Mouse (Mus musculus) embryonic facial prominence, embryonic 12.5 days (tissue): ENCODE results near the gene Pfdn2. TPM values are rescaled to one million over a fixed set of nuclear protein-coding genes. Genes with fewer than 3 reads are reported as not detected.
A peak's percentile ranks its signal among the peaks of the same experiment; 100 is the strongest.

Experiments used
- ATAC-seq: fragments of 200-750 bp; cut with Nextera tagmentation; 2 replicates; pipeline ENCODE4 v1.8.0; 2017; ENCODE audit not compliant: insufficient number of reproducible peaks, insufficient read depth, low FRiP score, low TSS enrichment
- H3K27ac ChIP-seq: fragments of 300-500 bp; sonication (generic); 2 replicates; pipeline ENCODE4 v1.5.1; 2016; ENCODE audit warnings: mild to moderate bottlenecking
- H3K27me3 ChIP-seq: fragments of 300-500 bp; sonication (generic); 2 replicates; pipeline ENCODE4 v1.6.1; 2016; ENCODE audit warnings: mild to moderate bottlenecking, moderate library complexity
- H3K36me3 ChIP-seq: fragments of 300-500 bp; sonication (generic); 2 replicates; pipeline ENCODE4 v1.6.1; 2016; ENCODE audit warnings: mild to moderate bottlenecking
- H3K4me1 ChIP-seq: fragments of 300-500 bp; sonication (generic); 2 replicates; pipeline ENCODE4 v1.6.1; 2016
- H3K4me2 ChIP-seq: fragments of 300-500 bp; sonication (generic); replicated peaks from 2 replicates; pipeline ENCODE4 v1.6.1; 2016; ENCODE audit warnings: mild to moderate bottlenecking, moderate library complexity
- H3K4me3 ChIP-seq: fragments of 300-500 bp; sonication (generic); 2 replicates; pipeline ENCODE4 v1.5.1; 2016; ENCODE audit warnings: mild to moderate bottlenecking
- H3K9ac ChIP-seq: fragments of 300-500 bp; sonication (generic); 2 replicates; pipeline ENCODE4 v1.6.1; 2016; ENCODE audit warnings: mild to moderate bottlenecking, moderate library complexity
- H3K9me3 ChIP-seq: fragments of 300-500 bp; sonication (generic); 2 replicates; pipeline ENCODE4 v1.6.1; 2016; ENCODE audit warnings: mild to moderate bottlenecking, moderate library complexity
- WGBS: fragments of 180-500 bp; shearing (Covaris S2); methylation state at CpG from one replicate; pipeline ENCODE4 v1.1.7; 2016; 5-methylcytosine and 5-hydroxymethylcytosine counted together
- polyA plus RNA-seq: library from polyadenylated mRNA; unstranded; fragments of >200 nt; fragmentation: Nextera tagmentation; extraction: Ambion mirVana; gene quantifications from 2 replicates; pipeline ENCODE4 v1.2.1, GENCODE M21; 2016

Gene Pfdn2
- polyA plus RNA-seq, 1 experiment from 2014 or later, result 127 TPM

GRCm38 (mm10) chr1:171329433-171330215 lies 15.8 kb upstream of the Pfdn2 start:
- H3K4me1 ChIP-seq, result peaks cover 21% of the 10 kb centered on the region
- peak; percentile 89 for ATAC-seq

GRCm38 (mm10) chr1:171330216-171330560 lies 15.3 kb upstream of the Pfdn2 start:
- WGBS, result 0% methylated on average over 4 of the region's 4 CpGs
- Histone ChIP-seq H3K27ac (peak overlapping the region; percentile 99), H3K4me1 (peaks cover 21% of the 10 kb centered on the region), H3K9me3 (no peaks in the 10 kb centered on the region), H3K27me3 (no peaks in the 10 kb centered on the region), H3K9ac (peak overlapping the region; percentile 92), H3K4me3 (peak overlapping the region; percentile 85), H3K4me2 (peak overlapping the region; percentile 65), H3K36me3 (no peaks in the 10 kb centered on the region; the same call in 1 of the 2 replicates)
- peak; percentile 4; the same call in 1 of the 2 replicates for ATAC-seq

More at GRCm38 (mm10) chr1:171329433-171330215, 15.8 kb upstream of the Pfdn2 start:
- Histone ChIP-seq H3K4me3 (peak overlapping the region; percentile 85), H3K27ac (peak overlapping the region; percentile 99), H3K9ac (peak overlapping the region; percentile 92), H3K36me3 (no peaks in the 10 kb centered on the region; the same call in 1 of the 2 replicates), H3K9me3 (no peaks in the 10 kb centered on the region), H3K27me3 (no peaks in the 10 kb centered on the region), H3K4me2 (peak overlapping the region; percentile 65)
- WGBS, result under 1% methylated on average over 49 of the region's 61 CpGs

GRCm38 (mm10) chr1:171342262-171343207 lies 2.9 kb upstream of the Pfdn2 start:
- Histone ChIP-seq H3K36me3 (peaks cover 60% of the 10 kb centered on the region), H3K9ac (no peak overlapping the region), H3K4me2 (no peak overlapping the region), H3K27me3 (no peaks in the 10 kb centered on the region), H3K27ac (no peak overlapping the region), H3K9me3 (peaks cover 7% of the 10 kb centered on the region; the same call in 1 of the 2 replicates), H3K4me3 (no peak overlapping the region), H3K4me1 (peaks cover 18% of the 10 kb centered on the region; the same call in 1 of the 2 replicates)
- 95% methylated on average over 16 of the region's 16 CpGs for WGBS
- no peak for ATAC-seq

- no peak overlapping the region for H3K9ac ChIP-seq
- WGBS, result 82% methylated on average over 9 of the region's 9 CpGs
- peak overlapping the region; percentile 73 for H3K4me3 ChIP-seq
- no peaks in the 10 kb centered on the region for H3K27me3 ChIP-seq
- no peak overlapping the region for H3K27ac ChIP-seq
- peaks cover 44% of the 10 kb centered on the region for H3K36me3 ChIP-seq
- H3K4me2 ChIP-seq, result peak overlapping the region; percentile 89
- H3K9me3 ChIP-seq, result peaks cover 7% of the 10 kb centered on the region; the same call in 1 of the 2 replicates
- peaks cover 18% of the 10 kb centered on the region; the same call in 1 of the 2 replicates for H3K4me1 ChIP-seq
- ATAC-seq, result no peak
Observed at GRCm38 (mm10) chr1:171343922-171344677, 1.4 kb upstream of the Pfdn2 start.

- 77% methylated on average over 9 of the region's 9 CpGs for WGBS
- Histone ChIP-seq H3K36me3 (peaks cover 38% of the 10 kb centered on the region), H3K27me3 (no peaks in the 10 kb centered on the region), H3K9ac (peak overlapping the region; percentile 76), H3K4me1 (peaks cover 18% of the 10 kb centered on the region; the same call in 1 of the 2 replicates), H3K4me3 (peak overlapping the region; percentile 73), H3K27ac (no peak overlapping the region), H3K9me3 (peaks cover 7% of the 10 kb centered on the region; the same call in 1 of the 2 replicates), H3K4me2 (peak overlapping the region; percentile 89)
- ATAC-seq, result no peak
Observed at GRCm38 (mm10) chr1:171344715-171345114, 755 bp upstream of the Pfdn2 start.

GRCm38 (mm10) chr1:171346095-171346450 lies 603 bp downstream of the Pfdn2 start:
- Histone ChIP-seq H3K4me1 (peaks cover 18% of the 10 kb centered on the region), H3K4me3 (peak overlapping the region; percentile 73), H3K27me3 (no peaks in the 10 kb centered on the region), H3K36me3 (peaks cover 24% of the 10 kb centered on the region), H3K4me2 (peak overlapping the region; percentile 89), H3K9ac (peak overlapping the region; percentile 76), H3K27ac (peak overlapping the region; percentile 72; the same call in 1 of the 2 replicates), H3K9me3 (peaks cover 7% of the 10 kb centered on the region; the same call in 1 of the 2 replicates)
- WGBS, result 2% methylated on average over 14 of the region's 14 CpGs
- no peak for ATAC-seq

- ATAC-seq, result no peak
- 89% methylated on average over 3 of the region's 3 CpGs for WGBS
Observed at GRCm38 (mm10) chr1:171348665-171349064, 3.2 kb downstream of the Pfdn2 start.

GRCm38 (mm10) chr1:171349210-171349609 lies 3.7 kb downstream of the Pfdn2 start:
- H3K9ac ChIP-seq, result no peak overlapping the region
- 95% methylated on average over 2 of the region's 2 CpGs for WGBS
- H3K27me3 ChIP-seq, result no peaks in the 10 kb centered on the region
- H3K4me1 ChIP-seq, result peaks cover 15% of the 10 kb centered on the region
- peaks cover 7% of the 10 kb centered on the region; the same call in 1 of the 2 replicates for H3K9me3 ChIP-seq
- no peak overlapping the region for H3K27ac ChIP-seq
- ATAC-seq, result no peak
- H3K4me2 ChIP-seq, result no peak overlapping the region
- H3K36me3 ChIP-seq, result no peaks in the 10 kb centered on the region
- H3K4me3 ChIP-seq, result no peak overlapping the region

More at GRCm38 (mm10) chr1:171348665-171349064, 3.2 kb downstream of the Pfdn2 start:
- Histone ChIP-seq H3K4me3 (no peak overlapping the region), H3K27me3 (no peaks in the 10 kb centered on the region), H3K9me3 (peaks cover 7% of the 10 kb centered on the region; the same call in 1 of the 2 replicates), H3K9ac (no peak overlapping the region), H3K27ac (no peak overlapping the region), H3K4me1 (peaks cover 18% of the 10 kb centered on the region), H3K4me2 (no peak overlapping the region), H3K36me3 (no peaks in the 10 kb centered on the region)

GRCm38 (mm10) chr1:171355812-171356340 lies 10.4 kb downstream of the Pfdn2 start:
- Histone ChIP-seq H3K4me3 (no peak overlapping the region), H3K27ac (no peak overlapping the region), H3K4me1 (peaks cover 5% of the 10 kb centered on the region; the same call in 1 of the 2 replicates), H3K4me2 (no peak overlapping the region), H3K9me3 (no peaks in the 10 kb centered on the region), H3K27me3 (no peaks in the 10 kb centered on the region), H3K9ac (no peak overlapping the region), H3K36me3 (peaks cover 20% of the 10 kb centered on the region)
- ATAC-seq, result no peak
- 77% methylated on average over 5 of the region's 5 CpGs for WGBS

- peaks cover 10% of the 10 kb centered on the region; the same call in 1 of the 2 replicates for H3K4me1 ChIP-seq
- H3K27ac ChIP-seq, result no peak overlapping the region
- H3K4me2 ChIP-seq, result no peak overlapping the region
- H3K9ac ChIP-seq, result no peak overlapping the region
- peaks cover 20% of the 10 kb centered on the region for H3K36me3 ChIP-seq
- H3K4me3 ChIP-seq, result no peak overlapping the region
- no peaks in the 10 kb centered on the region for H3K9me3 ChIP-seq
- 87% methylated on average over 2 of the region's 2 CpGs for WGBS
- ATAC-seq, result no peak
- no peaks in the 10 kb centered on the region for H3K27me3 ChIP-seq
Observed at GRCm38 (mm10) chr1:171356814-171357213, 11.3 kb downstream of the Pfdn2 start.
